Mouse (Mus musculus) liver, postnatal 0 days (tissue): ENCODE results near the gene Tln2.

Experiments used
- CTCF ChIP-seq: sonication (generic); IDR thresholded peaks from 2 replicates; pipeline ENCODE4 v1.5.1; 2016; ENCODE audit warnings: antibody characterized with exemption, low read depth
- EP300 ChIP-seq: IDR thresholded peaks from 2 replicates; pipeline ENCODE4 v1.6.1; 2016; ENCODE audit warnings: antibody characterized with exemption, low read depth, mild to moderate bottlenecking

GRCm38 (mm10) chr9:67485169-67486072 is 74.1 kb downstream of the Tln2 start:
- TF ChIP-seq CTCF: no peak
- no peak for TF ChIP-seq EP300
